Mouse (Mus musculus) olfactory bulb, adult 2 months (tissue): ENCODE data around the gene Cdk9.

Source experiments
- CTCF ChIP-seq: fragments of 200-500 bp; IDR thresholded peaks from 2 replicates; pipeline ENCODE4 v1.5.1; 2012; ENCODE audit warnings: low read depth, mild to moderate bottlenecking, low read length, moderate library complexity; ENCODE audit not compliant: insufficient read depth
- POLR2A ChIP-seq: fragments of 200-500 bp; IDR thresholded peaks from 2 replicates; pipeline ENCODE4 v1.6.1; 2012; ENCODE audit warnings: mild to moderate bottlenecking, low read depth, low read length, moderate library complexity; ENCODE audit not compliant: insufficient read depth

GRCm38 (mm10) chr2:32692496-32692895, 20.4 kb downstream of the Cdk9 start:
- TF ChIP-seq CTCF (no peak), POLR2A (no peak)
